Mouse (Mus musculus) stomach, embryonic 16.5 days (tissue): ENCODE measurements around the gene Wdcp. TPM values are rescaled to one million over a fixed set of nuclear protein-coding genes. Genes with fewer than 3 reads are reported as not detected.
"Not testable (repeated sequence)": the region's sequence is repeated elsewhere in the genome, so short reads cannot be mapped to it uniquely, and the experiment has no call there.

Experiments used
- ATAC-seq: fragments of 200-750 bp; cut with Nextera tagmentation; 2 replicates; pipeline ENCODE4 v1.8.0; 2017; ENCODE audit warnings: moderate number of reproducible peaks, moderate TSS enrichment; ENCODE audit not compliant: insufficient read depth, low FRiP score
- H3K27ac ChIP-seq: fragments of 300-500 bp; sonication (generic); 2 replicates; pipeline ENCODE4 v1.5.1; 2014; ENCODE audit warnings: low read length
- H3K27me3 ChIP-seq: fragments of 300-500 bp; sonication (generic); 2 replicates; pipeline ENCODE4 v1.6.1; 2014; ENCODE audit warnings: low read length, control low read depth, mixed read lengths; ENCODE audit not compliant: control insufficient read depth, insufficient read depth
- H3K36me3 ChIP-seq: fragments of 300-500 bp; sonication (generic); 2 replicates; pipeline ENCODE4 v1.6.1; 2014; ENCODE audit warnings: low read length; ENCODE audit not compliant: control insufficient read depth, insufficient read depth
- H3K4me1 ChIP-seq: fragments of 300-500 bp; sonication (generic); 2 replicates; pipeline ENCODE4 v1.6.1; 2014; ENCODE audit warnings: low read length, control low read depth, mixed read lengths; ENCODE audit not compliant: control insufficient read depth, insufficient read depth
- H3K4me2 ChIP-seq: fragments of 300-500 bp; sonication (generic); 2 replicates; pipeline ENCODE4 v1.6.1; 2014; ENCODE audit warnings: low read depth, low read length, mixed read lengths
- H3K4me3 ChIP-seq: fragments of 300-500 bp; sonication (generic); replicated peaks from 2 replicates; pipeline ENCODE4 v1.5.1; 2014; ENCODE audit warnings: mild to moderate bottlenecking, low read length
- H3K9ac ChIP-seq: fragments of 300-500 bp; sonication (generic); 2 replicates; pipeline ENCODE4 v1.6.1; 2014; ENCODE audit warnings: low read length
- H3K9me3 ChIP-seq: fragments of 300-500 bp; sonication (generic); replicated peaks from 2 replicates; pipeline ENCODE4 v1.6.1; 2016; ENCODE audit warnings: low read length, control low read depth; ENCODE audit not compliant: control insufficient read depth
- WGBS: fragments of 180-500 bp; shearing (Covaris S2); extraction: QIAGEN DNeasy Blood & Tissue Kit; methylation state at CpG from one replicate; pipeline ENCODE4 v1.1.7; 2014; 5-methylcytosine and 5-hydroxymethylcytosine counted together
- polyA plus RNA-seq: library from polyadenylated mRNA; unstranded; fragments of >200 nt; fragmentation: Nextera tagmentation; extraction: Ambion mirVana; gene quantifications from 2 replicates; pipeline ENCODE4 v1.2.1, GENCODE M21; 2015

Gene Wdcp
- 11.7 and 14.4 TPM in 2 replicates for polyA plus RNA-seq

- Histone ChIP-seq H3K36me3 (no peaks in the 10 kb centered on the region), H3K4me3 (peak within 1 kb of the TSS; percentile 67), H3K9ac (peak within 1 kb of the TSS; percentile 67), H3K27ac (peak within 1 kb of the TSS; percentile 45), H3K27me3 (no peaks in the 10 kb centered on the region), H3K4me1 (peaks cover 8% of the 10 kb centered on the region), H3K4me2 (peak within 1 kb of the TSS; percentile 83), H3K9me3 (no peaks in the 10 kb centered on the region)
- peak; percentile 92 for ATAC-seq
- WGBS = under 1% methylated on average over 30 of the region's 30 CpGs
Observed at GRCm38 (mm10) chr12:4842890-4843597, at the start of gene Wdcp. TSS of gene Wdcp (plus strand) at chr12:4843303.

- Histone ChIP-seq H3K4me1 (no peaks in the 10 kb centered on the region), H3K27ac (no peak overlapping the region), H3K4me2 (no peak overlapping the region), H3K9me3 (no peaks in the 10 kb centered on the region), H3K4me3 (no peak overlapping the region), H3K9ac (no peak overlapping the region), H3K27me3 (no peaks in the 10 kb centered on the region), H3K36me3 (no peaks in the 10 kb centered on the region)
- ATAC-seq = no peak
- WGBS = 90% methylated on average over 1 of the region's 1 CpGs
Observed at GRCm38 (mm10) chr12:4793718-4794117, 49.4 kb upstream of the Wdcp start.

- not testable (repeated sequence) for ATAC-seq, H3K9ac ChIP-seq, H3K27me3 ChIP-seq, H3K4me2 ChIP-seq, H3K4me1 ChIP-seq, H3K9me3 ChIP-seq, H3K4me3 ChIP-seq, H3K36me3 ChIP-seq, H3K27ac ChIP-seq
- WGBS = 67% methylated on average over 6 of the region's 6 CpGs
Observed at GRCm38 (mm10) chr12:4797471-4797870, 45.6 kb upstream of the Wdcp start.

GRCm38 (mm10) chr12:4811036-4811435 lies 32.1 kb upstream of the Wdcp start:
- Histone ChIP-seq H3K9me3 (peaks cover 4% of the 10 kb centered on the region; the same call in 1 of the 2 replicates), H3K4me1 (no peaks in the 10 kb centered on the region; the same call in 1 of the 2 replicates), H3K4me3 (no peak overlapping the region), H3K36me3 (no peaks in the 10 kb centered on the region), H3K27me3 (no peaks in the 10 kb centered on the region), H3K27ac (no peak overlapping the region), H3K4me2 (no peak overlapping the region), H3K9ac (no peak overlapping the region)
- ATAC-seq = no peak
- WGBS = 74% methylated on average over 4 of the region's 4 CpGs

DNA sequence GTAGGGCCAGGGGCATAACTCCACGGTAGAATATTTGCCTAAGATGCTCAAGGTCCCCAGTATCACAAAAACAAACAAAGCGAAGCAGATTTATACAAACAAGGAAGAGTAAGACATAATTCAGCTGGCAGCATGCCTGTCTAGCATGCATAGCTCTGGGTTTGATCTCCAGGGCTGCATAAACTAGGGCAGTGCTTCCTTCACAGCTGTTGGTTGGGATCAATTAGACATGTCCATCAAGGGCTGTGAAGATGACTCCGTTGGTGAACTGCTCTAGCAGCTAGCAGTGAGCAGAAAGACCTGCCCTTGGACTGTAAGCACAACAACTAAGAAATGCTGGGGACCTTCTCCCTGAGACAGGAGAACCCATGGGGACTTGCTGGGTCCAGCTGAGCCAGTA lies 31.4 kb upstream of the Wdcp start:
- WGBS = 20% methylated on average over 3 of the region's 3 CpGs
- no peak overlapping the region for H3K9ac ChIP-seq
- no peak for ATAC-seq
- H3K9me3 ChIP-seq = peaks cover 4% of the 10 kb centered on the region; the same call in 1 of the 2 replicates
- no peak overlapping the region for H3K4me3 ChIP-seq
- no peaks in the 10 kb centered on the region for H3K36me3 ChIP-seq
- H3K27me3 ChIP-seq = no peaks in the 10 kb centered on the region
- no peak overlapping the region for H3K4me2 ChIP-seq
- peaks cover 3% of the 10 kb centered on the region for H3K4me1 ChIP-seq
- no peak overlapping the region for H3K27ac ChIP-seq

GRCm38 (mm10) chr12:4813636-4814035 lies 29.5 kb upstream of the Wdcp start:
- H3K27ac ChIP-seq = no peak overlapping the region
- no peak overlapping the region for H3K9ac ChIP-seq
- no peaks in the 10 kb centered on the region for H3K36me3 ChIP-seq
- H3K4me1 ChIP-seq = peaks cover 6% of the 10 kb centered on the region
- 71% methylated on average over 4 of the region's 4 CpGs for WGBS
- no peak for ATAC-seq
- H3K9me3 ChIP-seq = peaks cover 4% of the 10 kb centered on the region; the same call in 1 of the 2 replicates
- H3K27me3 ChIP-seq = no peaks in the 10 kb centered on the region
- H3K4me2 ChIP-seq = no peak overlapping the region
- no peak overlapping the region for H3K4me3 ChIP-seq

DNA sequence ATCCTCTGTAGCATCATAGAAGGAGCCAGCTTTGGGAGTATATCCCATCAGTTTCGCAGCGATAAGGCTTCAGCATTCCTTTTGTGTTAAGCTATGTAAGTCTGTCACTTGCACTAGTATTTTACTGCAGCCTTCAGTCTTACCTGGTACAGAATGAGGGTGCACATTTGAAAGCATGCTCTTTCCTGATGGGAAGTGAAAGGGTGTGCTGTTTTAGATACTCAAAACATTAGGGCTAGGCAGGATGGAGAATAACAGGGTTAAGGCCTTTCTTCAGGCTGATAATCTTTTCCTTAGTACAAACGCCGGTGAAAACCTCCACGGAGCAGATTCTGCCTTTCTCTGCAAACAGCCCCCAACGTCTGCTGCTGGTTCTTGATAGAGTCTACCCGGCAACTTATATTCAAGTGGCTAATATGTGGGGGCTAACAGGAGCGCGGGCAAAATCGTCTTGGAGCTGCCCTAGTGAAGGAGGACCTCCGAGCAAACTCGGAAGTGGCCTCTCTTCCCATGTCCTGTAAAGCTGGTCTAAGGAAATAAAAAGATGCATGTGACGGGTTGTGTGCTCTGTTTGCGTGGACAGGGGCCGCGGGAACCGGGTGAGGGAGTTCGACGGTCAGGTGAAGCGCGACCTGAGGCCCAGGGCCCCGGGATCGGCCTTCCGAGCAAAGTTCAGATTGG lies 26.3 kb upstream of the Wdcp start:
- H3K4me2 ChIP-seq = peak overlapping the region; percentile 82
- 7% methylated on average over 24 of the region's 24 CpGs for whole genome bisulfite sequencing
- peak; percentile 78 for ATAC-seq
- peaks cover 10% of the 10 kb centered on the region for H3K4me1 ChIP-seq
- no peaks in the 10 kb centered on the region for H3K27me3 ChIP-seq
- peak overlapping the region; percentile 84 for H3K9ac ChIP-seq
- H3K27ac ChIP-seq = peak overlapping the region; percentile 95
- H3K4me3 ChIP-seq = peak overlapping the region; percentile 60
- H3K36me3 ChIP-seq = no peaks in the 10 kb centered on the region
- H3K9me3 ChIP-seq = no peaks in the 10 kb centered on the region

- peak; percentile 98 for ATAC-seq
- H3K27ac ChIP-seq = peak within 1 kb of the TSS; percentile 95
Observed at GRCm38 (mm10) chr12:4817361-4818101, 25.6 kb upstream of the Wdcp start, which contains the start of gene Sf3b6. TSS of gene Sf3b6 (plus strand) at chr12:4817544.

DNA sequence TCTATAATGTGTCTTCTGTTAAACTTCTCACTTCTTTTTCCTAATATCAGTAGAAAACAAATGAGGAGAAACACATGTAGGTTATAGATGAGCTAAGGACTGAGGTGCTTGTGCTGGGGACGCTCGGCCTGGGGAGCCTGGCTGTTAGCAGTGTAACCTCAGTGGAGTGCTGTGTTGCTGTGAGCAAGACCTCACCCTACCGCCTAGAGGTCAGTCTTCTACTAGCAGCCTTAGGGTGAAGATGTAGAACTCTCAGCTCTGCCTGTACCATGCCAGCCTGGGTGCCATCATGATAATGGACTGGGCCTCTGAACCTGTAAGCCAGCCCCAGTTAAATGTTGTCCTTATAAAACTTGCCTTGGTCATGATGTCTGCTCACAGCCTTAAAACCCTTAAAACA lies 15.8 kb upstream of the Wdcp start:
- Histone ChIP-seq H3K4me1 (no peaks in the 10 kb centered on the region), H3K9me3 (no peaks in the 10 kb centered on the region), H3K27ac (no peak overlapping the region), H3K9ac (no peak overlapping the region), H3K4me3 (no peak overlapping the region), H3K27me3 (no peaks in the 10 kb centered on the region), H3K36me3 (peaks cover 11% of the 10 kb centered on the region; the same call in 1 of the 2 replicates), H3K4me2 (no peak overlapping the region)
- no peak for ATAC-seq
- WGBS = 69% methylated on average over 3 of the region's 3 CpGs

More at GRCm38 (mm10) chr12:4817361-4818101, 25.6 kb upstream of the Wdcp start, which contains the start of gene Sf3b6:
- Histone ChIP-seq H3K9ac (peak within 1 kb of the TSS; percentile 84), H3K4me2 (peak within 1 kb of the TSS; percentile 83), H3K4me1 (peaks cover 10% of the 10 kb centered on the region), H3K27me3 (no peaks in the 10 kb centered on the region), H3K9me3 (no peaks in the 10 kb centered on the region), H3K4me3 (peak within 1 kb of the TSS; percentile 60), H3K36me3 (no peaks in the 10 kb centered on the region)
- under 1% methylated on average over 49 of the region's 49 CpGs for WGBS
